Mouse (Mus musculus) B cell, adult 67 days (primary cell): ENCODE measurements around the gene Irx6. TPM values are rescaled to one million over a fixed set of nuclear protein-coding genes. Genes with fewer than 3 reads are reported as not detected.

Experiments
- total RNA-seq, 2 experiments: library from RNA; stranded (reverse); gene quantifications; 4 replicates each; pipeline ENCODE4 v1.2.4; 2023

Gene Irx6
- not detected for total RNA-seq

DNA sequence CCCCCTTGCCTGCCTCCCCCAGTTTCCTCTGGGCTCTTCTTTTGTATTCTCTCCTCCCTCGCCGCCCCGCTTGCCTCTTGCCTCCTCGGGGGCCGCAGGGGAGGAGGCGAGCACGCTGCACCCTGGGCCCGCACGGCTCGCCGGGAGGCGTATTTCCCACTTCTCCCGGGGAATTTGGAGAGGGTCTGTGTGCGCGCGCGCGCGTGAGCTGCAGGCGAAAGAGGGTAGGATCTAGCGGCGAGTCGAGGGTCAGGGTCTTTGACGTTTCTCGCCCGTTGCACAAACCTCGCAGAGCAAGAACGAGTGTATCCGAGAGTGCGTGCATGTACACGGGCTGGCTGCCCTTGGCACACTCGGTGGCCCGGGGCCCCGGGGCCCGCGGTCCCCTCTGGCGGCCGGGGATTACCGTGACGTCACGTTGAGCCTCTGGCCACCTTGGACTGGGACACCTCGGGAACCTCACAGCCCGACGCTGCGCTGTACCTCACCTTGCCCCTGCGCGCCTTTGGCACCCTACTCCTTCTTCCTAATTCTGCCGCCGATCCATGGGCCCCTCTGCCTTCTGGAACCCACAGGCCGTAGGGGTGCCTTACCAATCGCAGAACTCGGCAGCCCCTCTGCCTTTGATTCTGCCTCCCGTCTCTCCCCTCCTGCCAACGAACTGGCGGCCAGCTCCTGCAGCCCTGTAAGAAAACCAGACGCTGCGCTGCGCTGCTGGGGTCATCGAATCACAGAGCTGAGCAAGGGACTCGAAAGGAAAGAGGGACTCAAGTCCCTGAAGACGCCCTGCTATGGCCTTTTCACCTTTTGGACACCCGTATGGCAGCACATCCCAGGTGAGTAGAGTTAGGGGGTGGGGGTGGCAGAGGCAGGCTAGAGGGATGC lies at the start of gene Irx6:
Irx6 (plus strand) TSS at position 45 of the 885 bp plus-strand sequence.

Other genes with a start within 250 kb of the Irx6 start
- not detected for gene Mmp2, start 153.0 kb downstream of the Irx6 start, total RNA-seq
- gene Lpcat2, start 181.1 kb downstream of the Irx6 start, total RNA-seq, result 10 to 100 TPM; 13.3 to 13.5 TPM
- gene Capns2, start 227.1 kb downstream of the Irx6 start, total RNA-seq, result 1 to 10 TPM; 1.1 to 1.7 TPM